Mouse (Mus musculus): ENCODE results near the gene Cd83. TPM values are rescaled to one million over a fixed set of nuclear protein-coding genes. Genes with fewer than 3 reads are reported as not detected.

Cd83 gene
- polyA plus RNA-seq, 1 experiment from 2014 or later = 20.3 TPM

DNA sequence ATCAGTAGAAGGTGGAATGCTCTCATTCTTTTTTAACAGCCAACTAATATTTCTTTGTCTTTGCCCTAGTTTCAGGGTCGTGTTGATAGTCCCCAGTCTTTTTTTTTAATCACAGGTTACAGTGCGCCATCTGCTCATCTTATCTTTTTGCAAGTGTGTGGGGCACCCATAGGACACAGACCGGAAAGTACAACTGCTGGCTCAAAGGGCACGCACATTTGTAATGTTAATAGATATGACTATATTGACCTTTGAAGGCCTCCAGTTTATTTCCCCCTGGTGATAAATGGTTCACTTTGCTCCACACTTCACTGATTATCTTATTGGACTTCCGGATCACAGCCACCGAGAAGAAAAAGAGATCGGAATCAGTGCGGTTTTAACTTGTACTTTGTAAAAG lies 35.5 kb downstream of the Cd83 start:
- Histone ChIP-seq H3K4me3 (no peak overlapping the region), H3K4me2 (no peak overlapping the region), H3K4me1 (no peaks in the 10 kb centered on the region), H3K27ac (no peak overlapping the region), H3K27me3 (replicated peaks) (no peaks in the 10 kb centered on the region), H3K36me3 (replicated peaks) (no peaks in the 10 kb centered on the region), H3K9me3 (no peaks in the 10 kb centered on the region), H3K9ac (no peak overlapping the region)
- no peak for ATAC-seq (replicated peaks)
- WGBS = 88% methylated on average over 8 of the region's 8 CpGs

DNA sequence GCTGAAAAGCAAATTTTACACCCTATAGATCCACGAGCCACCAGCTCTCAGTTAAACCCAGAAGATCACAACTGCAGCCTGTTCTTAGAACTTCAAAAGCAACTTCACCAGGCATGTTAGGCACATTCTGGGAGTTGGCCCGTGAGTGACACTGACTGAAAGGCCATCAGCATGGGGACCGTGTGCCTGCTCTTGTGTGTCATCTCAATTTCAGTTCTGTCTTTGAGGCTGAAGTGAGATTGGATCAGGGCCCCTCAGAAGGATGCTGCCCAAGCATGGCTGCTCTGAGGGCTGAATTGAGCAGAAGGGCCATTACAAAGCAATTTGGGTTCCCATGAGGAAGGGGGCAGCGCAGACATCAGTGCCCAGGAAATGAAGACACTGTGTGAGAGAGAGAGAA lies 37.7 kb downstream of the Cd83 start:
- Histone ChIP-seq H3K9ac (no peak overlapping the region), H3K4me3 (no peak overlapping the region), H3K4me1 (no peaks in the 10 kb centered on the region), H3K4me2 (no peak overlapping the region), H3K36me3 (replicated peaks) (no peaks in the 10 kb centered on the region), H3K27ac (no peak overlapping the region), H3K27me3 (replicated peaks) (no peaks in the 10 kb centered on the region), H3K9me3 (no peaks in the 10 kb centered on the region)
- WGBS = 73% methylated on average over 4 of the region's 4 CpGs
- ATAC-seq (replicated peaks) = no peak

GRCm38 (mm10) chr13:43828648-43829047 lies 44.1 kb downstream of the Cd83 start:
- H3K36me3 ChIP-seq (replicated peaks) = no peaks in the 10 kb centered on the region
- H3K4me3 ChIP-seq = no peak overlapping the region
- no peak for ATAC-seq (replicated peaks)
- no peak overlapping the region for H3K27ac ChIP-seq
- H3K9me3 ChIP-seq = no peaks in the 10 kb centered on the region
- H3K27me3 ChIP-seq (replicated peaks) = no peaks in the 10 kb centered on the region
- WGBS = 50% methylated on average over 5 of the region's 5 CpGs
- no peak overlapping the region for H3K9ac ChIP-seq
- H3K4me1 ChIP-seq = no peaks in the 10 kb centered on the region
- no peak overlapping the region for H3K4me2 ChIP-seq

GRCm38 (mm10) chr13:43830892-43831673 lies 46.5 kb downstream of the Cd83 start:
- Histone ChIP-seq H3K4me2 (no peak overlapping the region), H3K4me1 (no peaks in the 10 kb centered on the region), H3K4me3 (no peak overlapping the region), H3K36me3 (replicated peaks) (no peaks in the 10 kb centered on the region), H3K9me3 (no peaks in the 10 kb centered on the region), H3K27me3 (replicated peaks) (no peaks in the 10 kb centered on the region), H3K27ac (no peak overlapping the region), H3K9ac (no peak overlapping the region)
- no peak for ATAC-seq (replicated peaks)
- WGBS = 93% methylated on average over 8 of the region's 8 CpGs

DNA sequence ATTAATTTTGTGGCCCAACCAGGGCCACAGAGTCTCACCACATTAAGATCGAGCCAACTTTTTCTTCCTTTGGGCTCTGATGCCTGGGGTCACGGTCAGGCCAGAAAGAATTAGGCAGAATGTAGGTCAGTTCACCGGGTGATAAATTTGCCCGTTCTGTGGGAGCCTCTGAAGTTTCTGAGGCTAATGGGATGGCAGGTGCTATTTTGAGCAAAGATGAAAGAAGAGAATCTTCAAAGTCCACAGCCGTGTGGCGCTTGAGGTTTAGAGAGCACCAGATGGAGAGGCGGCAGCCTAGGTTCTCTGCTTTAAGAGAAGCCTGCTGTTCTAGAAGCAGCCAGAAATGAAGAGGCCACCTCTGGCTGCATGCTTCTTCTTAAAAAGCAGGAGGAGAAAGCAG lies 48.2 kb downstream of the Cd83 start:
- Histone ChIP-seq H3K9ac (no peak overlapping the region), H3K4me1 (no peaks in the 10 kb centered on the region)
- WGBS = 62% methylated on average over 7 of the region's 7 CpGs

GRCm38 (mm10) chr13:43836376-43836775 lies 51.8 kb downstream of the Cd83 start:
- Histone ChIP-seq H3K27ac (no peak overlapping the region), H3K4me3 (no peak overlapping the region), H3K36me3 (replicated peaks) (no peaks in the 10 kb centered on the region), H3K4me2 (no peak overlapping the region), H3K4me1 (no peaks in the 10 kb centered on the region), H3K9me3 (no peaks in the 10 kb centered on the region), H3K27me3 (replicated peaks) (no peaks in the 10 kb centered on the region), H3K9ac (no peak overlapping the region)
- whole genome bisulfite sequencing = 69% methylated on average over 8 of the region's 8 CpGs
- no peak for ATAC-seq (replicated peaks)

More for the DNA sequence above, 48.2 kb downstream of the Cd83 start:
- Histone ChIP-seq H3K27ac (no peak overlapping the region), H3K4me3 (no peak overlapping the region), H3K9me3 (no peaks in the 10 kb centered on the region), H3K36me3 (replicated peaks) (no peaks in the 10 kb centered on the region), H3K4me2 (no peak overlapping the region), H3K27me3 (replicated peaks) (no peaks in the 10 kb centered on the region)
- 0 out of 2 replicates have a peak, but pooled peaks have one; percentile 33 for ATAC-seq (replicated peaks)

- H3K36me3 ChIP-seq (replicated peaks) = no peaks in the 10 kb centered on the region
- no peak for ATAC-seq (replicated peaks)
- no peaks in the 10 kb centered on the region for H3K9me3 ChIP-seq
- H3K4me3 ChIP-seq = no peak overlapping the region
- no peak overlapping the region for H3K4me2 ChIP-seq
- H3K27ac ChIP-seq = no peak overlapping the region
- 33% methylated on average over 4 of the region's 4 CpGs for WGBS
- no peak overlapping the region for H3K9ac ChIP-seq
- no peaks in the 10 kb centered on the region for H3K27me3 ChIP-seq (replicated peaks)
- H3K4me1 ChIP-seq = no peaks in the 10 kb centered on the region
These were observed 53.2 kb downstream of the Cd83 start for GRCm38 (mm10) chr13:43837812-43838211.

DNA sequence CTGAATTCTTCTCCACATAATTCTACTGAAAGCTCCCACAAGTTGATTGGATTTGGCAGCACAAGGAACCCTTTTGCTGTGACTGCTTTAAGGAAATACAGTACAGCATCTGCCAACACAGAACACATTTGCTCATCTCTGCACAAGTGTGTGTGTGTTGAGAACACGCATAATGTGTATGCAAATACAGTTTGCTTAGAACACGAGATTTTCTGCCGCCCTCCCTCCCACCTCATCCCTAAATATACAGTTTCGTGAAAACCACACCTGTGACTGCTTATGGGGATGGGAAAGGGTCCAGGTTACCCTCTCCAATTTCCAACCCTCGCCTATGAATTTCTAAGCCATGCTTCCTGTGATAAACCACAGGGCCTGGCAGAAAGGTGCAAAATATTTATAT lies 60.6 kb downstream of the Cd83 start:
- 86% methylated on average over 5 of the region's 5 CpGs for WGBS
- no peak overlapping the region for H3K9ac ChIP-seq
- H3K27ac ChIP-seq = no peak overlapping the region
- no peaks in the 10 kb centered on the region for H3K36me3 ChIP-seq (replicated peaks)
- H3K9me3 ChIP-seq = no peaks in the 10 kb centered on the region
- no peak overlapping the region for H3K4me3 ChIP-seq
- ATAC-seq (replicated peaks) = no peak
- H3K4me2 ChIP-seq = no peak overlapping the region
- no peaks in the 10 kb centered on the region for H3K27me3 ChIP-seq (replicated peaks)
- no peaks in the 10 kb centered on the region for H3K4me1 ChIP-seq

- Histone ChIP-seq H3K27ac (no peak overlapping the region), H3K36me3 (replicated peaks) (no peaks in the 10 kb centered on the region), H3K4me2 (no peak overlapping the region), H3K27me3 (replicated peaks) (no peaks in the 10 kb centered on the region), H3K9ac (no peak overlapping the region), H3K9me3 (no peaks in the 10 kb centered on the region), H3K4me1 (peaks cover 8% of the 10 kb centered on the region), H3K4me3 (no peak overlapping the region)
- 84% methylated on average over 7 of the region's 7 CpGs for WGBS
- no peak for ATAC-seq (replicated peaks)
These were observed 62.6 kb downstream of the Cd83 start for GRCm38 (mm10) chr13:43847186-43847585.

DNA sequence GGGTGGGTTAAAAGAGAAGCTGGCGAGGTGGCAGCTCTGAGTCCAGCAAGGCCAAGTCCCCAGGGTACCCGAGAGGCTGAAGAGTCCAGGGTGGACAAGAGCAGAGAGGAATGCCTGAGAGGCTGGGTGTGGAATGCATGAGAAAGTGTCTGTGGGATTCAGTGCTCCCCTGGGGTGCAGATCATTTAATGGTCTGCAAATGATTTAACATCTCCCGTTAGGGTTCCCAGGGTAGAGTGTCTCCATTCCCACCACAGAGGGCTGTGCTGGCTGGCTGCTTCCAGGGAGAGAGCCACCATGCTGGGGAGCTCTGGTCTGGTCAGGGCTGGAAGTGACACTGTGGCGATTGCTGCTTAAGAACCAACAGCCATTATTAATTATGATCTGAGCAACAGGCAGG lies 65.2 kb downstream of the Cd83 start:
- no peaks in the 10 kb centered on the region for H3K9me3 ChIP-seq
- H3K27me3 ChIP-seq (replicated peaks) = 0 out of 2 replicates have a peak, but pooled peaks cover 6% of the 10 kb centered on the region
- no peak for ATAC-seq (replicated peaks)
- peaks cover 8% of the 10 kb centered on the region for H3K4me1 ChIP-seq
- WGBS = 45% methylated on average over 4 of the region's 4 CpGs
- no peak overlapping the region for H3K4me3 ChIP-seq
- no peak overlapping the region for H3K27ac ChIP-seq
- H3K9ac ChIP-seq = no peak overlapping the region
- no peak overlapping the region for H3K4me2 ChIP-seq
- no peaks in the 10 kb centered on the region for H3K36me3 ChIP-seq (replicated peaks)

GRCm38 (mm10) chr13:43851108-43851507 lies 66.5 kb downstream of the Cd83 start:
- 0 out of 2 replicates have a peak, but pooled peaks cover 6% of the 10 kb centered on the region for H3K27me3 ChIP-seq (replicated peaks)
- H3K4me1 ChIP-seq = peaks cover 8% of the 10 kb centered on the region
- no peak overlapping the region for H3K4me2 ChIP-seq
- no peak overlapping the region for H3K9ac ChIP-seq
- H3K4me3 ChIP-seq = no peak overlapping the region
- H3K27ac ChIP-seq = peak overlapping the region; percentile 58; the same call in 1 of the 2 replicates
- no peak for ATAC-seq (replicated peaks)
- H3K9me3 ChIP-seq = no peaks in the 10 kb centered on the region
- WGBS = 11% methylated on average over 4 of the region's 4 CpGs
- no peaks in the 10 kb centered on the region for H3K36me3 ChIP-seq (replicated peaks)
